Mouse (Mus musculus): ENCODE data around the gene Ccdc187.

Gene Ccdc187

DNA sequence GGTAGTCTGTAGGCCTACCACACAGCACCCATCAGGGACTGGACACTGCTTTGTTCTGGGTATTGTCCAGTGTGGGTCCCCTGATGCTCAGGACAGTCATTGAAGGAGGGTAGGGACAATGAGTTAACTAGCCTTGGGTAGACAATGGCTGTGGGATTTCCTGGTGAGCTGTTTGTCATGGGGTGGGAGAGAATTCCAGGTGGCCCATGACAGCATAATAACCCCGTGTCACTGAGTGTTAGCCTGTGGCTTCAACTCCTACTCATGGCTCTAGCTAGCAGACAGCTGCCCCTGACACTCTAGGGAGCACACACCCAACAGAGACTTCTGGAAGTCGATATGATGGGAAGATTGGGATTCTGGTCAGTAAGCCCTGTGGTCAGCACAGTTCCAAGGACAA lies at the start of gene Ccdc187:
Gene Ccdc187 (minus strand): TSS at position 101 of the 400 bp plus-strand sequence.
- DNase-seq (ENCODE audit: low spot score in 2 of 2): no peak

DNA sequence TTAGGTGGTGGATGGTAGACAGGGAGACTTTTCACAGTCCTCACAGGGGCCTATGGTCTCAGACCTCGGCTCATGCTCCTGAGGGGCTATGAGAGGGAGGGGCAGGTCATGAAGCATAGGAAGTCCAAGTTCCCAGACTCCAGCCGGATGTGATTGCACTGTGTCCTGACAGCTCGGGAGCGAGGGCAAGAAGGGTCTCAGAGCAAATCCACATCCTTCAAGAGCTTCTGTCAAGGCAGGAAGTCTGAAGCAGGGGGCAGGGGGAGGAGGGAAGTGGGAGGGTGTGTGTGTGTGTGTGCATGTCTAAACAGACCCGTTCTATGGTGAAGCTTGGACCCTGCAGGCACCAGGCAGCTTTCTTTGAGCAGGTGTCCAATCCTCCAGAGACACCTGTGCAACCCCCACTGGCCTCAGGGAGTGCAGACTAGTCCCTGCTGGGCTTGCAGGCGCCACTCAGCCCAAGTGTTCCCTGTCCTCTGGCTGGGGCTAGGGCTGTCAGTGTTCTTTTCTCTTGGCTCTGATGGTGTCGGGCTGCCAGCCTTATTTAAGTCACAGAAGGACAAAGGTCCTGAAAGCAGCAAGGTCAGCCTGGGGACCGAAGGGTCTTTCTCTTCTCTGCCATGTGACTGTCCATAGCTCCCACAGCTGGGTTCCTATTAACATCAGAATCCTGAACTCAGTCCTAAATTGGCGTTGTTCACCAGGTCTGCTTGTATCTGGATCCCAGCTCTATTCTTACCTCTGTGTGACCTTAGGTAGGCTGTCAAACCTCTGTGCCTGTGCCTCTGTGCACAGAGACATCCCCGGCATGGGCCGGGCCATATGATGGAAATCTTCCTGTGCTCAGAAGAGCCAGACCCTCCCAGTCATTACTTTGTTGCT lies 48.5 kb upstream of the Ccdc187 start:
- no peak for DNase-seq (ENCODE audit: low spot score in 2 of 2)

DNA sequence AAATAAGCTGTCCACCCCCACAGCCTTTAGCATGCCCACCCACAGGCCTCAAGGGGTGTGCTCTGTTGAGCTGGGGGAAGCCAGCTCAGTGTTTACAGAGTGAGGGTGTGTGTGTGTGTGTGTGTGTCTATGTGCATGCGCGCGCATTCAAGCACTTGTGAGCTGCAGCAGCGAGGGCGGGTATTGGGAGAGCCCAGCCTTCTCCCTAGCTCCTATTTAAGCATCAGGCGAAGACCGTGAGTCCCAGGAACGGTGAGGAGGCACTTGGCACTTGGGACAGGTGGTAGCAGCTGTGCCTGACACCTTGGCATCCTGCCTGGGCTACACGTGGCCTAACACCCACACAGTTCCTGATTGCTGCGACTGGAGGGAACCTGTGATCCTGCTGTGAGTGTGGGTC lies 47.7 kb upstream of the Ccdc187 start:
- peak; percentile 60 to 76 for DNase-seq (ENCODE audit: low spot score in 2 of 2)

DNA sequence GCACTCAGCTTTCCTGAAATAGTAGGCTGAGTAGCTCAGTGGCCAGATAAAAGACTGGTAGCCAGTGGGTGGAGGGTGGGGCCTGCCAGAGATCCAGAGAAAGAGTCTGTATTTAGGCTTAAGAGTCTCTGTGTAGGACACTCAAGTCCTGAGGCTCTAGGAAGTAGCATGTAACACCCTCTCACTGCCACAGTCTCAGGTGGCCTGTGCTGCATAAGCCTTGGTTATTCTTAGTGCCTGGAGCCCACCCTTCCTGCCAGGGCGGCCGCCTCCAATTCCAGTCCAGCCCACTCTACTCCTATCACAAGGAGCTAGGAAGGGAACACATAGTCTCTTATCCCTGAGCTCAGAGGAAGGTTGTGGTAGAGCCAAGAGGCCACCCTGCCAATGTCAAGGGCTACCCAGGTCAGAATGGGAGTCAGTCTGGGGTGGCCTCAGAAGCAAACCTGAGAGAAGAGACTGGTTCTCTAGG lies 47.2 kb upstream of the Ccdc187 start:
- no peak for DNase-seq (ENCODE audit: low spot score in 2 of 2)

DNA sequence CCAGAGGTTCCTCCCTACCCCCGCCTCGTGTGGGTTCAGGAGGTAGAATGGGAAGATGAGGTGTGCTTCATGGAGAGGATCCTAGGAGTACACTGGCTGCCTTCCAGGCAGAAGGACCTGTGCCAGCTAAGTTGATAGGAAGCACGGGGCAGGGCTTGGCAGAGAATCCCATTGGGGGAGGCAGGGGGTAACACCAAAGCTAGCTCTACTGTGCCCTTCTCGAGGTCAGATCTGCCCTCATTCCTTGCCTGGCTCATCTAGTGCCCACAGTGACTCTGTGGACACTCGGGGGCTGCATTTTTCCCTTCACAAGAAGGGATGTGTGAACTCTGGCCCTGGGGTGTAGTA lies 44.8 kb upstream of the Ccdc187 start:
- no peak for DNase-seq (ENCODE audit: low spot score in 2 of 2)

DNA sequence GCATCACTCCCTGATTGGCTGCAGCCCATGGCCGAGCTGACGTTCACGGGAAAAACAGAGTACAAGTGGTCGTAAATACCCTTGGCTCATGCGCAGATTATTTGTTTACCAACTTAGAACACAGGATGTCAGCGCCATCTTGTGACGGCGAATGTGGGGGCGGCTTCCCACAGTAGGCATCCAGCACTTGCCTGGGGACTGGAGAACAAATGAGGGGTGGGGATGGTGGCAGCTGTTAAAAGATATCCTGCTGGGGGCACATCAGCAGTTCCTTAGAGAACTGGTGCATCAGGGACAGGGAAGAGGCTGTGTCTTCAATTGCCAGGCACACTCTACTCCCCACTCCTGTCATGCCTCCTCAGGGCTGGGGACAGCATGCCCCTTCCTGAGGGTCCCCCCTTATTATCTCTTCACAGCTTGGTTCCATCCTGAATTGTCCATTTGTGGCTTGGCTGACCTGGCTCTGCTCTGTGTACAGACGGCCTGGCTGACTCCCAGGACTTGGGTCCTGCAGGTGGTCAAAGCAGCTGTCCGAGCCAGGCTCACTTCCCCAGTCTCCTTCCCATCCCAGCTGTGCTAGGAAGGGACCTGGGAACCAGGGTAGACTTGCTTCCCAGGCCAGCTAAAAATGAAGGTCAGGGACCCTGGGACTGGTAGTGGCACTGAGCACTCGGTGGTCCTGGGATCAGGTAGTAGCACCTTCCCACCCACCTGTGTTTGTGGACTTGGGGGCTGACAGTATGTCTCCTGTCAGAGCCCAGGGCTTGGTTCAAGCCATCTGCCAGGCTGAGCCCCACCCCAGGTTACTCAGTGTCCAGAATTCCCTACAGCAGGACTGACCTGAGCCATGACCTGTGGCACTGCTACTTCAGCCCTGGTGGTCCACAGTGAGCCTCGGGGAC lies 44.2 kb upstream of the Ccdc187 start:
- DNase-seq (ENCODE audit: low spot score in 2 of 2): no peak

DNA sequence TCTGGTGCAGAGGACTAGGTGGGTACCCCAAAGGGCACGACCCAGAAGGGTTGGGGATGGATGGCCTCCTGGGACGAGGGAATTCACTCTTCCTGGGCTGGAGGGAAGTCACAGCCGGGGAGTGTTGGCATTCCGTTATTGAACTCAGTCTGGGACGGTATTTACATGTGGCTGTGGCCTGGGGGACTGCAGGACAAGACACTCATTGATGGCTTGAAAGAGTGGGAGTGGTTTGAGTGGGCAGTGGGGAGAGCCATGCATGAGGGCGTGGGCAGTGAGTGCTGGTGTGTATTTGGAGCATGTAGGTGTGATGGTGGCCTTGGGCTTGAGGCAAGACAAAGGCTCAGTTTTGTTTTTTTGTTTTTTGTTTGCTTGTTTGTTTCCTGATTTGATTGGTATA lies 36.3 kb upstream of the Ccdc187 start:
- no peak for DNase-seq (ENCODE audit: low spot score in 2 of 2)

DNA sequence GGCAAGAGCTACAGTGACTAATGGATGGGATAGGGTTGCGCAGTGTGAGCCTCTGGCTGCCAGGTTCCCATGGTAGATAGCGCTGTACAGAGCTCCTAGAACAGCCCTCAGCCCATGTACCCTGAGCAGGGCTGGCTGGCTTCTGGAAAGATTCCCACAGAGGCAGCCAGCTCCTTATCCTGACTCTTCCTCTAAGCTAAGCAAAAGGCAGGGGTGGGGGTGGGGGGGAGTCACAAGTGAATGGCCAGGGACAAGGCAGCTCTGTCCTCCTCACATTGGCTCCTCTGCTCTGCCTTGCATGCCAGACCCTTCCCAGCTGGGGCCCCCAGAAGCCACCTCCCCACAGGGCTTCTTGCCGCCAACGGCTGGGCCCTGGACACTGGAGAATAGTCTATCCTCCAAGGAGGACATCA lies 35.7 kb upstream of the Ccdc187 start:
- no peak for DNase-seq (ENCODE audit: low spot score in 2 of 2)

DNA sequence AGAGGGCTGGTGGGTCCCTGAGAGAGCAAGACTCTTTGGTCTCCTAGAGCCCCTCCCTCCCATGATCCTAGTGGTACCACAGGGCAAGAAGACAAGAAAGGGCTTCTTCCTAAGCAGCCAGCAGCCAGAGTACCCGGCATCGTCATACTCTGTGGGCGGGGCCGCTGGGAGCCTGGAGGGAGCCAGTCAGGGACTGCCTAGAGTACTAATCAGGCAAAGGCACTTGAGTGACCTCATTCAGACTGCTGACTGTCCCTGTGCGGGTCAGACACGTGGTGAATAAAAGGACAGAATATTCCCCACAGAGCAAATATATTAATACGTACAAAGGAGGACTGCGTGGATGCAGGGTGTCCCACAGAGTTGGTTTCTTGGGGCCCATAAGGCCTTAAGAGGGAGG lies 35.0 kb upstream of the Ccdc187 start:
- no peak for DNase-seq (ENCODE audit: low spot score in 2 of 2)

DNA sequence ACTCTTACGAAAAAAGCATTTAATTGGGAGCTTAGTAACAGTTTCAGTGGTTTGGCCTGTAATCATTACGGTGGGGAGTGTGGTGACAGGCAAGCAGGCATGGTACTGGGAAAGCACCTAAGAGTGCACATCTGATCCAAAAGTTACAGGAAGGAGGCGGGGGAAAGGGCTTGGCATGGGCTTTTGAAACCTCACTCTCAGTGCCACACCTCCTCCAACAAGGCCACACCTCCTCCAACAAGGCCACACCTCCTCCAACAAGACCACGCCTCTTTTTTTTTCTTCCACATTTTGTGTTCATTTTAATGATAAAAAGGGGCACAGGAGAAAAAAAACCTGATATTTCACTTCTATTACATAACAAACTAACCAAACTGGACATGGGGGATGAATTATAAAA lies 33.5 kb upstream of the Ccdc187 start:
- DNase-seq (ENCODE audit: low spot score in 2 of 2): no peak

DNA sequence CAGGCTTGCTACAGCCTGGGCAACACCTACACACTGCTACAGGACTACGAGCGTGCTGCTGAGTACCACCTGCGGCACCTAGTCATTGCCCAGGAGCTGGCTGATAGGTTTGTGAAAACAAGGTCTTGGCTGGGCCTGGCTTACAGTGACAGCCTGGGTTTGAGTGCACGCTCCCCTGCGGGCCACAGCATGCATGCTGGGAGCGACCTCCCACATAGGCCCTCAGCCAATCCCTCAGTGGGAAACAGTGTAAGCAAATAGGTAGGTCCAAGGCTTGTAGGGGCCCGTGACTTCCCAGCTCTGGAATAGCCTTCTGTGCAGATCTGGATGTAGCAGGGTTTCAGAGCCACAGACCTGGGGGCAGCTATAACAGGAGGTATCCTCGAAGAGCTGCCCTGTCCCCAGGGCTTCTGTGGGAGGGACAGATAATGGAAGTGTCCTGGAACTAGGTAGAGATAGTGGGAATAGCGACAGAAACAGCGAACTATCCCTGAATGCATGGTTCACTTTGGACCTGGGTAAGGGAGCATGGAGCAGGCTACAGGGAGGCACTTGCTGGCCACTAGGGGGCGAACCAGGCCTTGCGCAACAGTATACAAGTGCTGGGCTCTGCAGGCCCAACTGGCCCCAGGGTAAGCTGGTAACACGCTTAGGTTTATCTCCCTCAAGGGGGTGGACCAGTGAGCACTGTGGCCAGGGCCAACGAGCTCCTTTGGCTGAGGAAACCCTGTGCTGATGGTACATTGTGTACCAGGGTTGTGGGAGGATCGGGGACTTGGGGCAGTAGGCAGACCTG lies 31.2 kb upstream of the Ccdc187 start:
- DNase-seq (ENCODE audit: low spot score in 2 of 2): peak in 1 of 2 experiments; percentile 17

DNA sequence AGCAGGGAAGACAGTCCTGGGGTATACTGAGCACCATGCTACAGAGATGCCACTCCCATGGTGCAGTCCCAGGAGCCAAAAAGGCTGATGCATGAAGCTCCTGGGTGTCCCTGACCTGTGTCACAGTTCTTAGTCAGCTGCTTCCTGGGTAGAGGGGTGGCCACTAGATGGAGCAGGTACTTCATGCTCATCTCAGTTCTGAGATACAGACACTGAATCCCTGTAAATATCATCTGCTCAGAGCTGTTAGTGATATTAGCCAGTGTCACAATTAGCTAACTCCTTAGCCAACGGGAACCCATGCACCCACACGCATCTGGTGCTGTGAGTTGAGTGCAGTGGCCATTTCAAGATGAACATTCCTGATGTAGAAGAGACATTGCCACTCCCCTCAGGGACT lies 30.6 kb upstream of the Ccdc187 start:
- DNase-seq (ENCODE audit: low spot score in 2 of 2): peak in 1 of 2 experiments; percentile 25

DNA sequence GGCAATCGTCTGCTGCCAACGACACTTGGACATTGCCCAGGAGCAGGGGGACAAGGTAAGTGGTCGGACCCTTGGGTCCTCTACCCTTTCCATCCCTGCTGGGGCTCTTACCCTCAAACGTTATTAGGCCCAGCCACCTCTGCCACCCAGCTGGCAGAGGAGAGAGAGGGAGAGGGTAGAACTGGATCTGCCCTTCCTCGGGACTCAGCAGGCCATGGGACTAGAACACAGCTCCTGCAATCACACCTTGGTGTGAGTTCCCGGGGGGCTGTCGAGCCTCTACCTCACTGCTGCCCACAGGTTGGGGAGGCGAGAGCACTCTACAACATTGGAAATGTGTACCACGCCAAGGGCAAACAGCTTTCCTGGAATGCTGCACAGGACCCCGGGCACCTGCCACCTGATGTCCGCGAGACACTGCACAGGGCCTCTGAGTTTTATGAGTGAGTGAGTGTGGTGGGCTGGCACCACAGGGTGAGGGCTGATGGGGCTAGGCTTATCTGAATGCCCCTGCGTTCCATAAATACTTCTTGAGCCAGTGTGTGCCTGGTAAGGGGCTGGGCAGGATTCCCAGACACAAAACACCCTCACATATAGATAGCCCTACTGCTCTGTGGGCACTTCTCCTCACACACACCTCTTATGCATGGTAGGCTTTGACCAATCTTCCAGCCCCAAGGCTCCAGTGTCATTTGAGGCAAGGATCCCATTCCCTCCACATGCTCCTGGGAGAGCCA lies 29.4 kb upstream of the Ccdc187 start:
- no peak for DNase-seq (ENCODE audit: low spot score in 2 of 2)

DNA sequence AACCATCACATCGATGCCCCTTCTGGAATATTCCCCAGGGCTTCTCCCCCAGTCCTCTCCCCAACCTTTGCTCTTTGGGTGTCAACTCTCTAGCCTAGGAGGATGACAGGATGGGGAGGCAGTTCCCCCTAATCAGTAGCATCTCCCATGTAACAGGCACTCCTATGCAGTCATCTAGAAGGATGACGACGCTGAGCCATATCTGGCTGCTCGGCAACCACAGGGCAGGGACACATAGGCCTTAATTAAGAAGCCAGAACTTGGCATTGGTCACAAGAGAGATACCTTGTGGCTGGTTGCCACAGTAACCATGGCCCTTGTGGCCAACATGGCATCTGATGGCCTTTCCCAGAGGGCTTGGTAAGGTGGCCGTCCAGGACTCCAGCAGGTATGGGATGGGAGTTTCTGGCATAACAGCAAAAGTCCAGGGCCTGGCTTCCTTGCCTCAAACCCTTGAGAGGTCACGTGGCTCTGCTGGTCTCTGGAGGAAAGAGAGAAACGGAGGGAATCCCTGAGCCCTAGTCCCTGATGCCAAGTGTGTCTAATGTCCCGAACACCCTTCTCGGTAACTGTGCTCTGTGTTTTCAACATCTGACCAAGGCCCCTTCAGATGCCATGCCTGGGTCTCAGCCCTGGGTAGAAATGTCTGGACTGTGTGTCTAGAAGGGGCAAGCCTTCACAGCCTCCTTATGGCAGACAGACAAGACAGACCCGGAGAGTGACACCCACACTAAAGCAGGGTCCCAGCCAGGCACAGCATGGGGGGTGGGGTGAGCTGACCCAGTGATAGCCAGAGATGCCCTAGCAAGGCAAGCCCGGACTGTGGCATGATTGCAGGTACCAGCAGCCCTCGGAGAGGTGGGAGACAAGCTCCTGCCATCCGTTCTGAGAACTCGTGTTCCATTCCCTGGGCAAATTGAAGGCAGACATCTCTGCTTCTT lies 26.2 kb upstream of the Ccdc187 start:
- no peak for DNase-seq (ENCODE audit: low spot score in 2 of 2)

DNA sequence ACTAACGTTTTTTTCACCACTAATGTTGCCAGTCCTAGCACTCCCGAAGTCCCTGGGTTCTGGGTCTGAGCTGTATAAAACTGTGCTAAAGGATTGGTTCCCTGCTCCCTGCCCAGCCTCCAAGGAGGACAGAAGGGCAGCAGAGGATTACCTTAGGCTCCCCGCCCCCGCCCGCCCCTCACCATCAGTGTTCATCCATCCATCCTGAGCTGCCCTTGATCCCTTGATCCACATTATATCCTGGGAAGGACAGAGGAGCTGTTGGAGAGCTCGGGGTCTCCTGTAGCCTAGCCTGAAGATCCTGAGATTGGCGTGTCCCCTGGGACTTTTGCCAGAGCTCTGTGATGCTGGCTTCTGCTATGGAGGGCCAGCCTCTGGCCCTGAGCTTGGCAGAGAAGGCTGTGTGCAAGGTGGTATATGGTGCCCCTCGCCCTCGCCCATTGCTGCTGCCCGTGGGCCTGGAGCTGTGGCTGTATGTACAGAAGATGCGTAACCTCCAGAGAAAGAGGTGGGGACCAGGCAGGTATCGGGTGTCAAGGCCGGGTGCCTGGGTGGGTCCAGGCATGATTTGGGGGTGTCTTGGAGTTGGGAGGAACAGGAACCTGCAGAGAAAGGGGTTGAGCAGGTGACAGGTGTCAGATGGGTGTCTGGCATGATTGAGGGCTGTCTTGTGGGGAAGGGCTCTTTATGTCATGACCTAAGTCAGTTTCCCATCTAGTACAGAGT lies 25.3 kb upstream of the Ccdc187 start:
- no peak for DNase-seq (ENCODE audit: low spot score in 2 of 2)

DNA sequence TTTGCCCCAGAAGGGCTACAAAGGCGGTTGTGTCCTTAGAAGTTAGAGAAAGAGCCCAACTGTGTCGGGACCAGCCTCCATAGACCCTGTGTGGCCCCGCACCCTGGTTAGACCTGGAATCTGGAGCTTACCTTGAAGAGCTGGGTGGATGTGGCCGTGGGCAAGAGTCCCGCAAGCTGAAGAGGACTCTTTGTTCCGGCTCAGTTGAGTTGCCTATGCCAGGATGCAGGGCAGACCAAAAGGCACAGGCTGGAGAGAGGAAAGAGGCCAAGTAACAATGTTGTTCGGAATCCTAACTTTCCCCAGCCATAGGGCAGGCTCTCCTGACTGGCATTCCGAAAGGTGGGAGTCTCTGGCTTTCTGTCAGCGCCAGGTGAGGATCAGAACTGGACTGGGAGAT lies 24.8 kb upstream of the Ccdc187 start:
- no peak for DNase-seq (ENCODE audit: low spot score in 2 of 2)

DNA sequence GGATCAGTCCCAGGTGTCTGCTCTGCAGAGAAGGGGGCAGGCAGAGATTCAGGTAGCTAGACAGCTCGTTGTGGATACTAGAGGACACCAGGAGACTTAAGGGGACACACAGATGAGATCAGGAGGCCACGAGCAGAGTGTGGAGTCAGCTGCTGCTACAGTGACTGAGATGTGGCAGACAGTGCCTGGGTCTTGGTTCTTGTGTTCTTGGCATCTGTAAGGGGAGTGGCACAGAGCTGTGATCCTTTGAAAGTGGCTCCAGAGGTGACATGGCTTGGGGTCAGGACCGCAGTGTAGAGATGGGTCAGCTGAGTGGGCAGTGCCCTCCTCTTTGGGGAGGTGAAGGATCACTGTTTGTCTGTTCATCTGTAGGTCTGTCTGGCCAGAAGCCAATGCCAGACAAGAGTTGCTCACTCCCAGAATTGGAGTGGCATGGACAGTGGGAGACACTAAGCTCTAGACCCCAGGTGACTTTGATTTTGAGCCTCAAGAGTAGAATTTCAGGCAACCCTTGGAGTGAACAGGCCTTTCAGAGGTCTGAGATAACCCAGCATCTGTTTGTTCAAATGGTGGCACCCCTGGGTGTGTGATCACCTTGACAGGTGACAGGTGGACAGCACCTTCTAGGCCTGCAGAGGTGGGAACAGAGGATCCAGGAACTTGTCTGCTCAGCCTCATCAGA lies 23.8 kb upstream of the Ccdc187 start:
- DNase-seq (ENCODE audit: low spot score in 2 of 2): no peak

DNA sequence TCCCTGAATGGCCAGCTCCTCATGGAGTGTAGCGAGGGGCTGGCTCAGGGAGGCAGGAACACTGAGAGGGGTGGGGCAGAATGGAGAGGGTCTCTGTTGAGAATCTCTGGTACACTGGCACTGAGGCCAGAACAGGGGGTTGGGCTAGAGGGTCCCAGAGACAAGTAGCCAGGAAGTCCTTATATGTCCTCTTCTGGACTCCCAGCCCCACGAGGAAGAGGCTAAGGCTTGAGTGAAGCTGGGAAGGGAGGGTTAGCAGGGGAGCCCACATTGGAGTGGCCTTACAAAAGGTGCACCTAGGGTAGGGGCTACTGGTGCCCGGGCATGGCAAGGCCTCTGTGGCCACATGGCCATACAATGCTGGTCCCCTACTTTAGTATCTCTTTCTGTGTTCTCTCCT lies 23.0 kb upstream of the Ccdc187 start:
- no peak for DNase-seq (ENCODE audit: low spot score in 2 of 2)
